Mouse (Mus musculus) heart, embryonic 14.5 days (tissue): ENCODE measurements around the gene Slc16a1. TPM values are rescaled to one million over a fixed set of nuclear protein-coding genes. Genes with fewer than 3 reads are reported as not detected.
"Not testable (repeated sequence)": the region's sequence is repeated elsewhere in the genome, so short reads cannot be mapped to it uniquely, and the experiment has no call there.

ENCODE experiments used
- ATAC-seq: fragments of 200-750 bp; cut with Nextera tagmentation; 2 replicates; pipeline ENCODE4 v1.8.0; 2017; ENCODE audit warnings: low read depth, moderate TSS enrichment; ENCODE audit not compliant: insufficient number of reproducible peaks, insufficient read depth, low FRiP score
- H3K27ac ChIP-seq, 2 experiments: fragments of 200-500 bp in 1 of 2; fragments of 300-500 bp in 1 of 2; sonication (generic) in 1 of 2; replicated peaks in 1 of 2; 2 replicates each; pipeline ENCODE4 v1.5.1; 2012 to 2014; ENCODE audit warnings: low read depth in 2 of 2, low read length in 2 of 2, control low read depth in 1 of 2, mild to moderate bottlenecking in 1 of 2, mixed read lengths in 1 of 2; ENCODE audit not compliant: control insufficient read depth in 1 of 2, insufficient read depth in 1 of 2
- H3K27me3 ChIP-seq: fragments of 300-500 bp; sonication (generic); 2 replicates; pipeline ENCODE4 v1.6.1; 2014; ENCODE audit warnings: mild to moderate bottlenecking, low read length, control low read depth; ENCODE audit not compliant: control insufficient read depth, insufficient read depth
- H3K36me3 ChIP-seq: fragments of 300-500 bp; sonication (generic); 2 replicates; pipeline ENCODE4 v1.6.1; 2014; ENCODE audit warnings: mild to moderate bottlenecking, control low read depth, low read length, mixed read lengths; ENCODE audit not compliant: control insufficient read depth, insufficient read depth
- H3K4me1 ChIP-seq, 2 experiments: fragments of 200-500 bp in 1 of 2; fragments of 300-500 bp in 1 of 2; sonication (generic) in 1 of 2; 2 replicates each; pipeline ENCODE4 v1.6.1; 2012 to 2014; ENCODE audit warnings: low read length in 2 of 2, control low read depth in 1 of 2, mixed read lengths in 1 of 2; ENCODE audit not compliant: control insufficient read depth in 2 of 2, insufficient read depth in 2 of 2
- H3K4me2 ChIP-seq: fragments of 300-500 bp; sonication (generic); 2 replicates; pipeline ENCODE4 v1.6.1; 2014; ENCODE audit warnings: mild to moderate bottlenecking, low read length
- H3K4me3 ChIP-seq, 2 experiments: fragments of 200-500 bp in 1 of 2; fragments of 300-500 bp in 1 of 2; sonication (generic) in 1 of 2; 2 replicates each; pipeline ENCODE4 v1.5.1; 2012 to 2014; ENCODE audit warnings: low read length in 2 of 2, mild to moderate bottlenecking in 2 of 2, control low read depth in 1 of 2, low read depth in 1 of 2, moderate library complexity in 1 of 2; ENCODE audit not compliant: control insufficient read depth in 1 of 2, insufficient read depth in 1 of 2
- H3K9ac ChIP-seq: fragments of 300-500 bp; sonication (generic); 2 replicates; pipeline ENCODE4 v1.6.1; 2014; ENCODE audit warnings: mild to moderate bottlenecking, low read length
- H3K9me3 ChIP-seq: fragments of 300-500 bp; sonication (generic); 2 replicates; pipeline ENCODE4 v1.6.1; 2016; ENCODE audit warnings: low read length, control low read depth; ENCODE audit not compliant: control insufficient read depth
- WGBS: fragments of 180-500 bp; shearing (Covaris S2); extraction: QIAGEN DNeasy Blood & Tissue Kit; methylation state at CpG from one replicate; pipeline ENCODE4 v1.1.7; 2014; 5-methylcytosine and 5-hydroxymethylcytosine counted together
- polyA plus RNA-seq: library from polyadenylated mRNA; unstranded; fragments of >200 nt; fragmentation: Nextera tagmentation; extraction: Ambion mirVana; gene quantifications from 2 replicates; pipeline ENCODE4 v1.2.1, GENCODE M21; 2014

The Slc16a1 gene
- polyA plus RNA-seq, 1 experiment from 2014 or later, result 82.5 TPM

GRCm38 (mm10) chr3:104678826-104679225, 40.4 kb downstream of the Slc16a1 start:
- Histone ChIP-seq H3K9me3 (no peaks in the 10 kb centered on the region), H3K27me3 (no peaks in the 10 kb centered on the region), H3K27ac (no peak overlapping the region), H3K4me1 (peaks cover 15% of the 10 kb centered on the region in 2 experiments), H3K9ac (no peak overlapping the region), H3K36me3 (no peaks in the 10 kb centered on the region), H3K4me3 (no peak overlapping the region), H3K4me2 (no peak overlapping the region)
- 83% methylated on average over 8 of the region's 8 CpGs for WGBS
- ATAC-seq, result no peak

GRCm38 (mm10) chr3:104682671-104683504, 44.4 kb downstream of the Slc16a1 start:
- no peak overlapping the region for H3K27ac ChIP-seq
- no peaks in the 10 kb centered on the region for H3K36me3 ChIP-seq
- ATAC-seq, result no peak
- H3K4me3 ChIP-seq, result no peak overlapping the region
- H3K4me1 ChIP-seq, result no peaks in the 10 kb centered on the region
- no peaks in the 10 kb centered on the region for H3K27me3 ChIP-seq
- no peak overlapping the region for H3K9ac ChIP-seq
- H3K4me2 ChIP-seq, result no peak overlapping the region
- H3K9me3 ChIP-seq, result no peaks in the 10 kb centered on the region
- WGBS, result 54% methylated on average over 11 of the region's 11 CpGs

- Histone ChIP-seq H3K27ac (no peak overlapping the region), H3K9me3 (no peaks in the 10 kb centered on the region), H3K4me1 (no peaks in the 10 kb centered on the region), H3K36me3 (no peaks in the 10 kb centered on the region), H3K4me2 (no peak overlapping the region), H3K9ac (no peak overlapping the region), H3K27me3 (no peaks in the 10 kb centered on the region), H3K4me3 (no peak overlapping the region)
- 6% methylated on average over 23 of the region's 23 CpGs for WGBS
- no peak; the same call in 1 of the 2 replicates for ATAC-seq
These were observed 62.4 kb downstream of the Slc16a1 start for GRCm38 (mm10) chr3:104700751-104701335.

GRCm38 (mm10) chr3:104701761-104702160, 63.3 kb downstream of the Slc16a1 start:
- 98% methylated on average over 1 of the region's 1 CpGs for WGBS
- Histone ChIP-seq H3K27me3 (no peaks in the 10 kb centered on the region), H3K4me1 (peaks cover 3 to 4% of the 10 kb centered on the region in 2 experiments; a peak in 3 of 4 replicates), H3K4me2 (no peak overlapping the region), H3K27ac (no peak overlapping the region), H3K4me3 (no peak overlapping the region), H3K9me3 (no peaks in the 10 kb centered on the region), H3K9ac (no peak overlapping the region), H3K36me3 (no peaks in the 10 kb centered on the region)
- no peak for ATAC-seq

GRCm38 (mm10) chr3:104703941-104704340, 65.5 kb downstream of the Slc16a1 start:
- no peak overlapping the region for H3K27ac ChIP-seq
- H3K27me3 ChIP-seq, result no peaks in the 10 kb centered on the region
- no peak overlapping the region for H3K4me3 ChIP-seq
- no peak overlapping the region for H3K9ac ChIP-seq
- H3K4me1 ChIP-seq, result peaks cover 8 to 9% of the 10 kb centered on the region in 2 experiments; a peak in 3 of 4 replicates
- no peaks in the 10 kb centered on the region for H3K9me3 ChIP-seq
- 78% methylated on average over 4 of the region's 4 CpGs for WGBS
- ATAC-seq, result no peak
- no peak overlapping the region for H3K4me2 ChIP-seq
- no peaks in the 10 kb centered on the region for H3K36me3 ChIP-seq

GRCm38 (mm10) chr3:104706446-104706845, 68.0 kb downstream of the Slc16a1 start:
- Histone ChIP-seq H3K4me1 (peaks cover 8 to 9% of the 10 kb centered on the region in 2 experiments; a peak in 3 of 4 replicates), H3K9me3 (no peaks in the 10 kb centered on the region), H3K27ac (no peak overlapping the region), H3K27me3 (no peaks in the 10 kb centered on the region), H3K4me2 (no peak overlapping the region), H3K9ac (no peak overlapping the region), H3K36me3 (no peaks in the 10 kb centered on the region), H3K4me3 (no peak overlapping the region)
- WGBS, result 68% methylated on average over 2 of the region's 2 CpGs
- no peak for ATAC-seq

- ATAC-seq, result peak; percentile 49; the same call in 1 of the 2 replicates
- not testable (repeated sequence) for H3K4me1 ChIP-seq, H3K9ac ChIP-seq, H3K9me3 ChIP-seq, H3K27me3 ChIP-seq, H3K4me2 ChIP-seq, H3K36me3 ChIP-seq, H3K4me3 ChIP-seq, H3K27ac ChIP-seq
- WGBS, result 64% methylated on average over 6 of the region's 6 CpGs
These were observed 68.7 kb downstream of the Slc16a1 start for GRCm38 (mm10) chr3:104706951-104707771.
